Mouse (Mus musculus): ENCODE data around the gene Pm20d1.

GRCm38 (mm10) chr1:131830971-131831641, 33.9 kb downstream of the Pm20d1 start:
- TF ChIP-seq POLR2A (IDR thresholded peaks at IDR 0.05; ENCODE audit: insufficient read length, low read depth) (no peak), TCF12 (IDR thresholded peaks at IDR 0.05; ENCODE audit: insufficient read depth, poor library complexity, severe bottlenecking) (no peak), MYOD1 (IDR thresholded peaks at IDR 0.05; ENCODE audit: control insufficient read depth in 1 of 3, insufficient read length in 2 of 3, low read depth in 2 of 3) (no peak), MYOG (IDR thresholded peaks at IDR 0.05; ENCODE audit: control insufficient read depth in 1 of 3, insufficient read depth in 1 of 3, insufficient read length in 2 of 3, low read depth in 2 of 3) (no peak), POLR2AphosphoS2 (IDR thresholded peaks at IDR 0.05; ENCODE audit: insufficient read length, low read depth) (no peak), USF1 (IDR thresholded peaks at IDR 0.05; ENCODE audit: low read depth) (no peak), SRF (IDR thresholded peaks at IDR 0.05; ENCODE audit: control insufficient read depth, insufficient read length, low read depth) (no peak), CEBPB (IDR thresholded peaks at IDR 0.05; ENCODE audit: insufficient read depth, poor library complexity, severe bottlenecking) (no peak), MAX (IDR thresholded peaks at IDR 0.05; ENCODE audit: low read depth) (no peak), E2F4 (IDR thresholded peaks at IDR 0.05; ENCODE audit: insufficient read depth) (no peak), REST (IDR thresholded peaks at IDR 0.05; ENCODE audit: insufficient read depth, insufficient read length) (no peak), TCF3 (IDR thresholded peaks at IDR 0.05; ENCODE audit: insufficient read length, low read depth) (no peak)
